Mouse (Mus musculus) heart, embryonic 13.5 days (tissue): ENCODE measurements around the gene Tsks. TPM values are rescaled to one million over a fixed set of nuclear protein-coding genes. Genes with fewer than 3 reads are reported as not detected.

Experiments used
- ATAC-seq: fragments of 200-750 bp; cut with Nextera tagmentation; 2 replicates; pipeline ENCODE4 v1.8.0; 2017; ENCODE audit warnings: moderate TSS enrichment; ENCODE audit not compliant: insufficient number of reproducible peaks, low FRiP score, low TSS enrichment; ENCODE audit errors: extremely low read depth
- H3K27ac ChIP-seq: fragments of 300-500 bp; sonication (generic); replicated peaks from 2 replicates; pipeline ENCODE4 v1.5.1; 2015; ENCODE audit warnings: moderate library complexity, mild to moderate bottlenecking, inconsistent platforms
- H3K27me3 ChIP-seq: fragments of 300-500 bp; sonication (generic); replicated peaks from 2 replicates; pipeline ENCODE4 v1.6.1; 2015; ENCODE audit warnings: mild to moderate bottlenecking, inconsistent platforms
- H3K36me3 ChIP-seq: fragments of 300-500 bp; sonication (generic); 2 replicates; pipeline ENCODE4 v1.6.1; 2015; ENCODE audit warnings: mild to moderate bottlenecking, inconsistent platforms
- H3K4me1 ChIP-seq: fragments of 300-500 bp; sonication (generic); 2 replicates; pipeline ENCODE4 v1.6.1; 2015; ENCODE audit warnings: inconsistent platforms
- H3K4me2 ChIP-seq: fragments of 300-500 bp; sonication (generic); 2 replicates; pipeline ENCODE4 v1.6.1; 2015; ENCODE audit warnings: inconsistent platforms, mild to moderate bottlenecking, moderate library complexity
- H3K4me3 ChIP-seq: fragments of 300-500 bp; sonication (generic); 2 replicates; pipeline ENCODE4 v1.5.1; 2015; ENCODE audit warnings: moderate library complexity, mild to moderate bottlenecking, inconsistent platforms
- H3K9ac ChIP-seq: fragments of 300-500 bp; sonication (generic); 2 replicates; pipeline ENCODE4 v1.6.1; 2015; ENCODE audit warnings: inconsistent platforms, mild to moderate bottlenecking, moderate library complexity
- H3K9me3 ChIP-seq: fragments of 300-500 bp; sonication (generic); 2 replicates; pipeline ENCODE4 v1.6.1; 2016; ENCODE audit warnings: inconsistent platforms
- WGBS: fragments of 180-500 bp; shearing (Covaris S2); methylation state at CpG from one replicate; pipeline ENCODE4 v1.1.7; 2015; ENCODE audit warnings: mixed read lengths; 5-methylcytosine and 5-hydroxymethylcytosine counted together
- polyA plus RNA-seq: library from polyadenylated mRNA; unstranded; fragments of >200 nt; fragmentation: Nextera tagmentation; extraction: Ambion mirVana; gene quantifications from 2 replicates; pipeline ENCODE4 v1.2.1, GENCODE M21; 2015

The Tsks gene
- polyA plus RNA-seq, 1 experiment from 2014 or later, result 0.11 TPM

DNA sequence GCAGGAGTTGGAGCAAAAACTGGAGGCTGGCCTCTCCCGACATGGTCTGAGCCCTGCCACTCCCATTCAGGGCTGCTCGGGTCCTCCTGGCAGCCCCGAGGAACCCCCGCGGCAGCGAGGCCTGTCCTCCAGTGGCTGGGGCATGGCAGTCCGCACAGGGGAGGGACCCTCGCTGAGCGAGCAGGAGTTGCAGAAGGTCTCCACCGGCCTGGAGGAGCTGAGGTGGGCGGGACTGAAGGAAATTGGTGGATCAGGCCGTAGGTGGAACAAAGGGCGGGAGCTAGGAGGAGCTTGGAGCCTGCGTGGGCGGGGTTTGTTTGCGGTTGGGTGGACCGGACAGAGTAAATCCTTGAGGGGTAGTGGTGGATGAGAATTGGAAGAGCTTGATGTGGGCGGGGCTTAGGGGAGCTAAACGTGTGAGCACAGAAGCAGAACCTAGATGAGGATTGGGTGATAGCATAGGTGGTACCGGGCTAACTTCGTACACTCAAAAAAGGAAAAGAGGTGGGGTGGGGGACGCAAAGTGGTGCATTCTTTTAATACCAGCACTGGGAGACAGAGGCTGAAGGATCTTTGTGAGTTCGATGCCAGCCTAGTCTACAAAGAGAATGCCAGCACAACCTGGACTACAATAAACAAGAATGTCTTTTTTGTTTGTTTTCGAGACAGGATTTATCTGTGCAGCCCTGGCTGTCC lies 9.8 kb downstream of the Tsks start:
- peaks cover 46% of the 10 kb centered on the region for H3K27me3 ChIP-seq
- ATAC-seq, result peak; percentile 79
- peak overlapping the region; percentile 59 for H3K4me3 ChIP-seq
- H3K36me3 ChIP-seq, result no peaks in the 10 kb centered on the region
- WGBS, result 6% methylated on average over 24 of the region's 24 CpGs
- H3K4me2 ChIP-seq, result peak overlapping the region; percentile 87
- peaks cover 17% of the 10 kb centered on the region for H3K4me1 ChIP-seq
- H3K9ac ChIP-seq, result peak overlapping the region; percentile 80
- H3K9me3 ChIP-seq, result no peaks in the 10 kb centered on the region
- H3K27ac ChIP-seq, result peak overlapping the region; percentile 53

DNA sequence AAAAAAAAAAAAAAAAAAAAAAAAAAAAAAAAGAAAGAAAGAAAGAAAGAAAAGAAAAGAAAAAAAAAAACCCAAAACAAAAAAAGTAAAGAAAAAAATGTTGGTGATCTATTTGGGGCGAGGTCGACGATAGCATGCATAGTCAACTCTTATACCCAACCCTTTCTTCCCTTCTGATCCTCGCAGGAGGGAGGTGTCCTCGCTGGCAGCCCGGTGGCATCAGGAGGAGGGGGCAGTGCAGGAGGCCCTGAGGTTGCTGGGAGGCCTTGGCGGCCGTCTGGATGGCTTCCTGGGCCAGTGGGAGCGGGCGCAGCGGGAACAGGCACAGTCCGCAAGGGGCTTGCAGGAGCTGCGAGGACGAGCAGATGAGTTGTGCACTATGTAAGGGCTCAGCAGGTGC lies 10.6 kb downstream of the Tsks start:
- H3K27ac ChIP-seq, result no peak overlapping the region
- H3K9ac ChIP-seq, result no peak overlapping the region
- H3K4me3 ChIP-seq, result no peak overlapping the region
- H3K4me1 ChIP-seq, result peaks cover 17% of the 10 kb centered on the region
- H3K4me2 ChIP-seq, result no peak overlapping the region
- H3K27me3 ChIP-seq, result peaks cover 39% of the 10 kb centered on the region
- 54% methylated on average over 14 of the region's 14 CpGs for WGBS
- no peak for ATAC-seq
- H3K9me3 ChIP-seq, result no peaks in the 10 kb centered on the region
- H3K36me3 ChIP-seq, result no peaks in the 10 kb centered on the region

DNA sequence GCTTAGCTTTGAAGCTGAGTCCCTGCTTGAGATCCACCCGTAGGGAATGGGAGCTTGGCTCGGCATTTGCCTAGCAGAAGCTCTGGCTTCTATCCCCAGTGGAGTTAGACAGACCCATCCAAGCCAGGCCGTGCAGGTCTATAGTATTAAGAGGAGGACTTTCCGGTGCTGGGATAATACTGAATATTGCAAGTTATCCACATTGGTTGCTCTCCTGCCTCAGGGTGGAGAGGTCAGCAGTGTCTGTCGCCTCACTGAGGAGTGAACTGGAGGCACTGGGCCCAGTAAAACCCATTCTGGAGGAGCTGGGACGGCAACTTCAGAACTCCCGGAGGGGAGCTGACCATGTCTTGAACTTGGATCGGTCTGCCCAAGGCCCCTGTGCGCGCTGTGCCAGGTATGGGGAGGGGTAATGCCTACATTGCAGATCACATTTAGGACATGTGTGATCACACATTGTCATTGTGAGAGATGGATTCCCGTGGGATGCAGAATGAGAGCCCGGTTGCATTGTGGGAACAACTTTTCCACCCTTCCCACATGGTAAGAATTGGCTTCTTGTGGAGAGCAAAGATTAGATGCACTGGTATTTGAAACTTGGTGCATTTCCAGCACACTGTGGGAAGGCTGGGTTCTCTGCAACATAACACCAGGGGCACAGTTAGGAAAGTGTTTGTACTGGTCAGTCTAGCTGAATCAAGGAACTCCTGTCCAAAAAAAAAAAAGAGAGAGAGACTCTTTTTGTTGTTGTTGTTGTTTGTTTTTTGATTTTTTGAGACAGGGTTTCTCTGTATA lies 11.3 kb downstream of the Tsks start:
- H3K27ac ChIP-seq, result no peak overlapping the region
- 73% methylated on average over 12 of the region's 12 CpGs for WGBS
- no peak overlapping the region for H3K4me3 ChIP-seq
- peaks cover 32% of the 10 kb centered on the region for H3K27me3 ChIP-seq
- no peak for ATAC-seq
- H3K9ac ChIP-seq, result no peak overlapping the region
- H3K4me2 ChIP-seq, result no peak overlapping the region
- H3K9me3 ChIP-seq, result no peaks in the 10 kb centered on the region
- H3K36me3 ChIP-seq, result no peaks in the 10 kb centered on the region
- peaks cover 17% of the 10 kb centered on the region for H3K4me1 ChIP-seq

DNA sequence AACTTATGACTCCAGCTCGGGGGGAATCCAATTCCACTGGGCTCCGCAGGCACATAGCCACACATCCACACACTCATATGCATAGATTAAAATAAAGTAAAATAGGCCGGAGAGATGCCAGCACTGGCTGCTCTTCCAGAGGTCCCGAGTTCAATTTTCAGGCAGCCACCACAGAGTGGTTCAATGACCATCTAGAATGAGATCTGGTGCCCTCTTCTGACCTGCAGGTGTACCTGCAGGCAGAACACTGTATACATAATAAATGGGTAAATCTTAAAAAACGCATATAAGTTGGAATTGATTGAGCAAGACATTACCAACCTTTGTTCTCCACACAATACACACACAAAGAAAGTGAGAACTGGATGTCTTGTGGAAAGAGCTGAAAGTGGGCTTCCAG lies 12.6 kb downstream of the Tsks start:
- ATAC-seq, result no peak
- H3K36me3 ChIP-seq, result peaks cover 6% of the 10 kb centered on the region; the same call in 1 of the 2 replicates
- H3K4me1 ChIP-seq, result peaks cover 17% of the 10 kb centered on the region
- H3K9me3 ChIP-seq, result no peaks in the 10 kb centered on the region
- H3K4me3 ChIP-seq, result no peak overlapping the region
- no peak overlapping the region for H3K27ac ChIP-seq
- no peak overlapping the region for H3K4me2 ChIP-seq
- peaks cover 18% of the 10 kb centered on the region for H3K27me3 ChIP-seq
- 46% methylated on average over 5 of the region's 5 CpGs for WGBS
- H3K9ac ChIP-seq, result no peak overlapping the region

DNA sequence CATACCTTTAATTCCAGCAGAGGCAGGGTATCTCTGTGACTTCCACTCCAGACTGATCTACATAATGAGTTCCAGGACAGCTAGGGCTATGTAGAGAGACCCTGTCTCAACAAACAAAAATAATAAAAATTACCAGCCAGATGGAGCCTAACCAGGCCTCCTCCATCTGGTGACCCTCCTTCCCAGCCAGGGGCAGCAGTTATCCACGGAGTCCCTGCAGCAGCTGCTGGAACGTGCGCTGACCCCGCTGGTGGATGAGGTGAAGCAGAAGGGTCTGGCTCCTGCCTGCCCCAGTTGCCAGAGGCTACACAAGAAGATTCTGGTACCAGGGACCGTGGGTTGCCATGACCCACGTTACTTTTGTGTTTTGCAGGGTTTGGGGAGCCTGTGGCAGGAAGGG lies 13.3 kb downstream of the Tsks start:
- Histone ChIP-seq H3K27ac (no peak overlapping the region), H3K9ac (no peak overlapping the region), H3K4me1 (peaks cover 16% of the 10 kb centered on the region), H3K36me3 (peaks cover 12% of the 10 kb centered on the region; the same call in 1 of the 2 replicates), H3K4me3 (no peak overlapping the region), H3K4me2 (no peak overlapping the region), H3K9me3 (no peaks in the 10 kb centered on the region), H3K27me3 (peaks cover 12% of the 10 kb centered on the region)
- 60% methylated on average over 6 of the region's 6 CpGs for WGBS
- no peak for ATAC-seq

DNA sequence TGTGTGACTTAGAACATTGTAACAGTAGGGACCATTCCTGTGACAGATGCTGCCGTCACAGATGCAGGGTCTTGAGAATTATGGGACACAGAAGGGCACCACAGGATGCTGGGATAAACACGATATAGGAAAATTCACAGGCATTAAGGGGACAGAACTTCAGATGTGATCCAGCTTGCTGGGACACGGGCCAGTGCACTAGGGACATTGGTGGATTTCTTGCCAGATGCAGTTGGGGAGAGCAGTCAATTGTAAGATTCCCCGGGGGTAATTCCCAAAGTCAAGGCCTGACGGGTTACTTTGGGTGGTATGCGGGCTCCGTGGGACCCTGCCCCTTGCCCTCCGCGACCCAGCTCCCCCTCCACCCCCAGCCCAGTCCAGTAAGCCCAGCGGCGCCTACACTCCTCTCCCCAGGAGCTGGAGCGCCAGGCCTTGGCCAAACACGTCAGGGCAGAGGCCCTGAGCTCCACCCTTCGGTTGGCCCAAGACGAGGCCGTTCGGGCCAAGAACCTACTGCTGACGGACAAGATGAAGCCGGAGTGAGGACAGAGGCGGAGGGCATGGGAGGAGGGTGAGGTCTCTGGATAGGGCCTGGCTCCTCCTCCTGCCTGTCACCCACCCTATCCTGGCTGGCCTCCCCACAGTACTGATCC lies 14.3 kb downstream of the Tsks start:
- Histone ChIP-seq H3K27ac (no peak overlapping the region), H3K4me1 (peaks cover 6% of the 10 kb centered on the region), H3K9me3 (no peaks in the 10 kb centered on the region), H3K4me3 (no peak overlapping the region), H3K27me3 (peaks cover 5% of the 10 kb centered on the region; the same call in 1 of the 2 replicates), H3K36me3 (peaks cover 23% of the 10 kb centered on the region; the same call in 1 of the 2 replicates), H3K4me2 (no peak overlapping the region), H3K9ac (peak overlapping the region; percentile 54; the same call in 1 of the 2 replicates)
- no peak for ATAC-seq
- WGBS, result 66% methylated on average over 20 of the region's 20 CpGs

DNA sequence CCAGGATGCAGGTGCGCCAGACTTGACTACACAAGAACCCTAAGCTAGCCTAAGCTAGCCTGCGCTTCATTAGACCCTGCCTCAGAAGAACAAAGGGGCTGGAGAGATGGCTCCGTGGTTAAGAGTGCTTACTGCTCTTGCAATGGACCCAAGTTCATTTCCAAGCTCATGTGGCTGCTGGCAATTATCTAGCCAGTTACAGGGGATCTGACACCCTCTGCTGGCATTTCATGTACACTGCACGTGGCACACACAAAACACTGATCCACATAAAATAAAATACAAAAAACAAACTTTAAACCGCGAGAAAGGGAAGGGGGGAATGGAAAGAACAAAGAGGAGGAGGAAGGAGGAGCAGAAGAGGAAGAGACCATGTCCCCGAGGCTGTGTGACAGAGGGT lies 15.2 kb downstream of the Tsks start:
- WGBS, result 49% methylated on average over 7 of the region's 7 CpGs
- no peaks in the 10 kb centered on the region for H3K9me3 ChIP-seq
- no peak for ATAC-seq

DNA sequence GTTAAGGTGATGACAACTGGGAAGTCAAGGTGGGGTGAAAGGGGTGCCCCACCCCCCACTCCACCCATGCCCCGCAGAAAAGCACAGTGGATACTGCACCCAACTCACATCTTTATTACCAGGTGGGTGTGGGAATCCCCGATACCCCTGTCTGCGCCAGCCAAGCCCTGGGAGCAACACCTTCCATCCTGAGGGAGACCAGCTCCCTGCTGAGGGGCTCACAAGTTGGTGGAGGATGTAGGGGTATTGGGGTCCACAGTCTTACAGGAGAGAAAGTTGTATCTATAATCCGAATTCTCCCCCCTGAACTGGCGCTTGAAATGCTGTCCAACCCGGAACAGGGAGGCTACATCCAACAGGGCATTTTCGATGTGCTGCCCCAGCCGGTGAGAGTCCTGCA lies 16.3 kb downstream of the Tsks start:
- ATAC-seq, result no peak
- Histone ChIP-seq H3K4me3 (no peak overlapping the region), H3K27me3 (no peaks in the 10 kb centered on the region), H3K9ac (no peak overlapping the region), H3K4me1 (no peaks in the 10 kb centered on the region), H3K27ac (no peak overlapping the region), H3K4me2 (no peak overlapping the region), H3K36me3 (peaks cover 40% of the 10 kb centered on the region), H3K9me3 (no peaks in the 10 kb centered on the region)
- 65% methylated on average over 8 of the region's 8 CpGs for WGBS

More for the DNA sequence above, 15.2 kb downstream of the Tsks start:
- peaks cover 31% of the 10 kb centered on the region; the same call in 1 of the 2 replicates for H3K36me3 ChIP-seq
- no peak overlapping the region; the same call in 1 of the 2 replicates for H3K9ac ChIP-seq
- H3K27ac ChIP-seq, result no peak overlapping the region
- peaks cover 5% of the 10 kb centered on the region; the same call in 1 of the 2 replicates for H3K27me3 ChIP-seq
- no peak overlapping the region for H3K4me3 ChIP-seq
- 0 out of 2 replicates have a peak, but pooled peaks cover under 1% of the 10 kb centered on the region for H3K4me1 ChIP-seq
- no peak overlapping the region for H3K4me2 ChIP-seq

DNA sequence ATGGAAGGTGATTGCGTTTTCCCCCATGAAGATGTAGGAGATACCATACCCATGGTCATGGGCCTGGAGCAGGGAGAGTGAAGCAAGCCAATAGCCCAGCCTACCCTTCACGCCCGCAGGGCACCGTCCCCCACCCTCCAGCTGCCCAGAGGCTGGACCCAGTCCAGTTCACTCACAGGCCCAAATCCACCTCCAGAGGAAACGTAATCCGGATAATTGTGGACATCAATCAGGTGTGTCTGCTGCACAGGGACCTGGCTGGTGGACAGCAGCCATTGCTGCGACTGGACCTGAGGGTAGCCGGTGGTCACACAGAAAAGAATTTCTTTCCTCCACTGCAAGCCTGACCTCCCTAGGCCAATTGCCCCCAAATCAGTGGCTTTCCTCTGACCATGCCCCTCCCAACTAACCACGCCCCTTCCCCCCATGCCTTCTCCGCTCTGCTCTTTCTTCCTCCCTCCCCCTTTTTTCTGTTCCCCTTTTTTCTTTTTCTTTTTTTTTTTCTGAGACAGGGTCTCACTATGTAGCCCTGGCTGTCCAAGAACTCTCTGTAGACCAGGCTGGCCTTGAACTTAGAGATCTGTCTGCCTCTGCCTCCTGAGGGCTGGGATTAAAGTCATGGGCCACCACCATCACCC lies 17.0 kb downstream of the Tsks start:
- WGBS, result 86% methylated on average over 10 of the region's 10 CpGs
- Histone ChIP-seq H3K27me3 (no peaks in the 10 kb centered on the region), H3K4me1 (no peaks in the 10 kb centered on the region), H3K4me3 (no peak overlapping the region), H3K36me3 (peaks cover 41% of the 10 kb centered on the region), H3K9me3 (no peaks in the 10 kb centered on the region), H3K9ac (no peak overlapping the region), H3K27ac (no peak overlapping the region), H3K4me2 (no peak overlapping the region)
- ATAC-seq, result no peak

DNA sequence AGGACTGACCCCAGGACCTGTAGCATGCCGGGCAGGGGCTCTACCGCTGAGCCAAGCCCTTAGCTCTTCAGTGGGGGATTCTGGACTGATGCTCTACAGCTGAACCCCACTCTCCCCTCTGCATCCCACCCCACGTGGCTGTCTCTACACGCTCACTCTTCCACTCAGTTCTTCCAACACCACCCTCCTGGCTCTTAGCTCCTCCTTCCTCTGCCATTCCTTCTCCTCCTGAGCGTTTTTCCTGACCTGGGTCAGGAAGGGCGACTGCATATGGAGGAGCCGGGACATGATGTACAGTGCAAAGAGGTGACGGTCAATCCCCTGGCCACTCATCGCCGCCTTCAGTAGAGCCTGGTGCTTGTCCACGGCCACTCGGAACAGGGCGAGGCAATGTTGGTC lies 17.5 kb downstream of the Tsks start:
- 80% methylated on average over 13 of the region's 13 CpGs for WGBS
- no peak overlapping the region for H3K9ac ChIP-seq
- ATAC-seq, result no peak
- H3K36me3 ChIP-seq, result peaks cover 43% of the 10 kb centered on the region
- H3K4me2 ChIP-seq, result no peak overlapping the region
- H3K4me3 ChIP-seq, result no peak overlapping the region
- no peaks in the 10 kb centered on the region for H3K9me3 ChIP-seq
- no peaks in the 10 kb centered on the region for H3K27me3 ChIP-seq
- no peaks in the 10 kb centered on the region for H3K4me1 ChIP-seq
- no peak overlapping the region for H3K27ac ChIP-seq

DNA sequence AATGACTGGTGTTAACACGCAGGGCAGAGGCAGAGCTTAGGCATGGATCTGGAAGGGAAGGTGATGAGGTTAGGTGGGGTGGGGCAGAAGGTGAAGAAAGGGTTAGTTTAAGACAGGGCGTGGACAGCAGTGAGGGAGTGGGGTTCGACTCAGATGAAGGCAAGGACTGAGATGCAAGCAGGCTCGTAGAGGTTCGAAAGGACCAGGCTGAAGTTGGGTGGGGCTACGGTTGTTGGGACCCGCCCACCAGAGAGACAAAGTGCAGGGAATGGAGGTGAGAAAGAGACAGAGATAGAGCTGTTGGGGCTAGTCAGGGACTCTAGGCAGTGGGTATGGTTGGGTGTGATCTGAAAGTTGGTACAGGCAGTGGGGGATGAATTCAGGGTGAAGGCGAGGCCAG lies 19.3 kb downstream of the Tsks start:
- 68% methylated on average over 8 of the region's 8 CpGs for WGBS
- Histone ChIP-seq H3K4me1 (no peaks in the 10 kb centered on the region), H3K9ac (no peak overlapping the region), H3K27me3 (no peaks in the 10 kb centered on the region), H3K9me3 (no peaks in the 10 kb centered on the region), H3K36me3 (peaks cover 58% of the 10 kb centered on the region), H3K4me2 (no peak overlapping the region), H3K4me3 (no peak overlapping the region), H3K27ac (no peak overlapping the region)
- ATAC-seq, result no peak
